In the genomic region with DNA sequence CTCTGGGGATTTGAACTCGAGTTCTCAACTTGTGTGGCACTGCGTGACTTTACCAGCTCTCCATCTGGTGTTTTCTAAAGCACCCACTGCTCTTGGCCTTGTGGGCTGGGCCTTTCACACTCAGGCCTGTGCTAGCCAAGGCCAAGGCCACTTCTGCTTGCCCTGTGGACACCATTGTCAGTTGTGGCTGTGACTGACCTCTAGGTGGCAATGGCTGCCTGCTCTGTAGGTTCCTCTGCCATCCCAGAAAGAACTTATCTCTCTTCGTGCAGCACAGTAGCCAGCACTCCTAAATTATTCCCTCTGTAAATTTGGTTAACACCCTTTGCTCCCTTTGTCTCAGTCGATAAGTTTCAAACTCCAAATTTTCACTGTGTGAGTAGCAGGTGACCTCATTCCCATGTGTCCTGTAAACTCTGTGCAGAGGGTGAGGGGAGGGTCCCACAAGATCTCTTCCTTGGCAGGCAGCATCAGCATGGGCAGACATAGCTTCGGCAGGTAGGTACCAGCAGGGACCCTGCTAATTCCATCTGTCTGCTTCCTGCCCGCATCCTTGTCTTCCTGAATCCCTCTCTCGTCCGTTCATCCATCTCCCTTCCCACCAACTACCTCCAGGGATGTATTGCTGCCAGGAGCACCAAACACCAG, we compare ENCODE assay signal across 9 mouse cellular contexts.
DNase-seq lines count a peak whose midpoint lies in the region; ATAC-seq and TF ChIP-seq lines count a peak whose summit lies in the region.
"Had no signal": no experiment of that assay in that cellular context is flagged by ENCODE, and none has a peak within 500 bp of the region (broad histone marks: within the 10 kb centered on the region; RNA-seq: fewer than 3 reads in every experiment).

No protein-coding gene starts in this region.

- H3K9me3 ChIP-seq in embryonic facial prominence, embryonic 11.5 days (replicated peaks; ENCODE audit: control insufficient read depth, low read length) = no peaks in the 10 kb centered on the region
- H3K9me3 ChIP-seq in intestine, embryonic 15.5 days = no peaks in the 10 kb centered on the region
- H3K9me3 ChIP-seq in liver, embryonic 16.5 days (replicated peaks; ENCODE audit: control insufficient read depth, low read length) = no peaks in the 10 kb centered on the region
- H3K9me3 ChIP-seq: liver, embryonic 15.5 days had no signal

- no peak overlapping the region for H3K9ac ChIP-seq in heart, adult 2 months (ENCODE audit: low read depth, low read length)
- H3K9ac ChIP-seq in embryonic facial prominence, embryonic 11.5 days (replicated peaks; ENCODE audit: low read length) = no peak overlapping the region
- no peak overlapping the region for H3K9ac ChIP-seq in intestine, embryonic 15.5 days
- H3K9ac ChIP-seq in liver, embryonic 16.5 days (ENCODE audit: low read depth, low read length) = no peak overlapping the region
- H3K9ac ChIP-seq: liver, embryonic 15.5 days had no signal

- peak; percentile 75 for TF ChIP-seq CTCF in heart, adult 2 months (IDR thresholded peaks at IDR 0.05)

- ATAC-seq in embryonic facial prominence, embryonic 11.5 days (replicated peaks; ENCODE audit: insufficient number of reproducible peaks, low FRiP score, low TSS enrichment, low read depth) = peak; percentile 81
- ATAC-seq in intestine, embryonic 15.5 days = peak; percentile 73; the same call in 1 of the 2 replicates
- peak; percentile 41; the same call in 1 of the 2 replicates for ATAC-seq in liver, embryonic 16.5 days (ENCODE audit: low read depth)

- H3K36me3 ChIP-seq in heart, adult 2 months (ENCODE audit: control insufficient read depth, insufficient read depth, low read length) = no peaks in the 10 kb centered on the region
- no peaks in the 10 kb centered on the region for H3K36me3 ChIP-seq in embryonic facial prominence, embryonic 11.5 days (replicated peaks; ENCODE audit: control insufficient read depth, insufficient read depth, low read depth, low read length)
- no peaks in the 10 kb centered on the region for H3K36me3 ChIP-seq in intestine, embryonic 15.5 days
- H3K36me3 ChIP-seq in liver, embryonic 16.5 days (ENCODE audit: control insufficient read depth, insufficient read depth) = no peaks in the 10 kb centered on the region
- H3K36me3 ChIP-seq: liver, embryonic 15.5 days had no signal

- H3K4me2 ChIP-seq in embryonic facial prominence, embryonic 11.5 days (ENCODE audit: low read depth, low read length) = no peak overlapping the region
- H3K4me2 ChIP-seq in intestine, embryonic 15.5 days (replicated peaks) = no peak overlapping the region
- H3K4me2 ChIP-seq in liver, embryonic 16.5 days (ENCODE audit: low read depth, low read length) = no peak overlapping the region
- H3K4me2 ChIP-seq: liver, embryonic 15.5 days had no signal

- intact Hi-C loops in heart, adult 2 months (cut with DNase I) = loop anchor here (5.0 to 10.0 kb wide), 4 partner anchors 233 to 1329 kb away; no protein-coding TSS in a partner anchor

- WGBS in heart, adult 2 months = 65% methylated on average over 8 of the region's 8 CpGs
- 77% methylated on average over 8 of the region's 8 CpGs for WGBS in embryonic facial prominence, embryonic 11.5 days
- 63% methylated on average over 8 of the region's 8 CpGs for WGBS in intestine, embryonic 15.5 days
- WGBS in liver, embryonic 16.5 days (ENCODE audit: insufficient replicate concordance) = 58% methylated on average over 8 of the region's 8 CpGs

- no peak overlapping the region for H3K27ac ChIP-seq in heart, adult 2 months
- no peak overlapping the region for H3K27ac ChIP-seq in embryonic facial prominence, embryonic 11.5 days (replicated peaks; ENCODE audit: low read depth, low read length)
- H3K27ac ChIP-seq in intestine, embryonic 15.5 days = no peak overlapping the region
- no peak overlapping the region for H3K27ac ChIP-seq in liver, embryonic 16.5 days (ENCODE audit: low read length)
- H3K27ac ChIP-seq: liver, embryonic 15.5 days had no signal

- no peak overlapping the region for H3K4me3 ChIP-seq in heart, adult 2 months
- no peak overlapping the region for H3K4me3 ChIP-seq in embryonic facial prominence, embryonic 11.5 days (ENCODE audit: low read depth, low read length)
- no peak overlapping the region for H3K4me3 ChIP-seq in intestine, embryonic 15.5 days (replicated peaks)
- H3K4me3 ChIP-seq in liver, embryonic 16.5 days (ENCODE audit: low read depth, low read length) = no peak overlapping the region
- H3K4me3 ChIP-seq: liver, embryonic 15.5 days had no signal

- no peak for TF ChIP-seq POLR2A in heart, adult 2 months (IDR thresholded peaks at IDR 0.05; ENCODE audit: insufficient read depth, low read depth, low read length)

- TF ChIP-seq EP300 in heart, adult 2 months (IDR thresholded peaks at IDR 0.05; ENCODE audit: insufficient read depth, low read depth, low read length) = peak; percentile 66; the same call in 1 of the 2 replicates

- no peaks in the 10 kb centered on the region for H3K27me3 ChIP-seq in heart, adult 2 months (ENCODE audit: control insufficient read depth, insufficient read depth, low read length)
- no peaks in the 10 kb centered on the region for H3K27me3 ChIP-seq in embryonic facial prominence, embryonic 11.5 days (ENCODE audit: control insufficient read depth, insufficient read depth, low read length)
- no peaks in the 10 kb centered on the region for H3K27me3 ChIP-seq in intestine, embryonic 15.5 days (replicated peaks)
- no peaks in the 10 kb centered on the region for H3K27me3 ChIP-seq in liver, embryonic 16.5 days (ENCODE audit: control insufficient read depth, insufficient read depth, low read depth, low read length)
- H3K27me3 ChIP-seq: liver, embryonic 15.5 days had no signal

- DNase-seq in heart, adult 2 months = peak in 1 of 2 experiments; percentile 16
- no peak for DNase-seq in heart, adult 9 months (ENCODE audit: low spot score in 2 of 2)
- DNase-seq in adrenal gland, postnatal 10 days = peak; percentile 60
- DNase-seq in embryonic facial prominence, embryonic 11.5 days (ENCODE audit: low spot score) = peak; percentile 36
- peak; percentile 63 for DNase-seq in retina, embryonic 14.5 days (ENCODE audit: low spot score)
- DNase-seq in thymus, postnatal 10 days (ENCODE audit: low spot score in 2 of 2) = no peak

- no peaks in the 10 kb centered on the region for H3K79me2 ChIP-seq in heart, adult 2 months (replicated peaks; ENCODE audit: control insufficient read depth, insufficient read depth, low read length)

- no peaks in the 10 kb centered on the region for H3K4me1 ChIP-seq in heart, adult 2 months (ENCODE audit: control insufficient read depth, insufficient read depth, low read length)
- H3K4me1 ChIP-seq in embryonic facial prominence, embryonic 11.5 days (ENCODE audit: control insufficient read depth, insufficient read depth, low read length) = no peaks in the 10 kb centered on the region
- H3K4me1 ChIP-seq in intestine, embryonic 15.5 days (replicated peaks) = no peaks in the 10 kb centered on the region
- H3K4me1 ChIP-seq in liver, embryonic 16.5 days (ENCODE audit: control insufficient read depth, low read depth, low read length) = peaks cover 5% of the 10 kb centered on the region; the same call in 1 of the 2 replicates

Comparison
In these comparisons a context has a peak if more than half of its experiments do, and no peak if none do; other contexts are left out.
1. DNase-seq: peak in adrenal gland, postnatal 10 days (single experiment), embryonic facial prominence, embryonic 11.5 days (single experiment) and retina, embryonic 14.5 days (single experiment); none in heart, adult 9 months (0 of 2) and thymus, postnatal 10 days (0 of 2).
2. Peak in every context shown above with its lines, with median percentiles within 50 percentile points of each other: ATAC-seq.